27 mouse cellular contexts compared by ENCODE assay signal in the genomic region with DNA sequence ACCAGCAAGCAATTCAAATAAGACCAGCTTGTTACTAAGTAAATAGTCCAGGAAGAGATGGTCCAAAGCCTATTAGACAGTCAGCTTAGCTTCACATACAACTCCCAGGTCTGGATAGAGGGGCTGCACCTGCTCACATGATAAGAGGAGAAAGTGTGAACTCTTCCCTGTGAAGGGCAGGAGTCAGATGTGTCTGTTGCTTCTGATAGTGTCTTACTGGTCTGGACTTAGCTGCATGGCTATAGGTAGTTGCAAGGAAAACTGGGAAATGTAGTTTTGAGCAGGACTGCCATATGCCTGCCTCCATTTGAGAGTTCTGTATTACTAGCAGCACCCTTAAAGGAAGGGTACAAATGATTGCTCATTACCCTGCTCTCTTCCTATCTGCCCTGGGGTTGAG. TPM values are rescaled to one million over a fixed set of nuclear protein-coding genes. Genes with fewer than 3 reads are reported as not detected.
"Had no signal": no experiment of that assay in that cellular context is flagged by ENCODE, and none has a peak within 500 bp of the region (broad histone marks: within the 10 kb centered on the region; RNA-seq: fewer than 3 reads in every experiment).

No protein-coding gene starts in this region.

- H3K27ac ChIP-seq: kidney, postnatal 0 days; layer of hippocampus, adult 2 months; limb, embryonic 10.5 days; limb, embryonic 13.5 days; midbrain, embryonic 12.5 days; midbrain, embryonic 15.5 days had no signal

- H3K27me3 ChIP-seq: limb, embryonic 13.5 days; midbrain, embryonic 12.5 days; midbrain, embryonic 15.5 days had no signal

- H3K4me3 ChIP-seq: layer of hippocampus, adult 2 months; limb, embryonic 10.5 days; limb, embryonic 13.5 days; megakaryocyte, embryonic 14.5 days; midbrain, embryonic 12.5 days; midbrain, embryonic 15.5 days; myocyte had no signal

- ATAC-seq: inflammation-experienced regulatory T-cells, adult 6 months; intestine, embryonic 16.5 days; midbrain, embryonic 15.5 days had no signal

- DNase-seq: kidney, adult 18-20 months; kidney, adult 9 months; kidney, postnatal 25 days; layer of hippocampus, adult 9-11 months; lung, embryonic 14.5 days; lung, postnatal 10 days; lung, postnatal 36 days; thymus, adult 18-20 months; thymus, postnatal 36 days had no signal

- H3K9ac ChIP-seq: limb, embryonic 13.5 days; lung, embryonic 14.5 days; midbrain, embryonic 12.5 days; midbrain, embryonic 15.5 days had no signal

- H3K4me1 ChIP-seq: limb, embryonic 13.5 days; midbrain, embryonic 15.5 days had no signal

- H3K4me2 ChIP-seq: limb, embryonic 13.5 days; lung, embryonic 14.5 days; midbrain, embryonic 12.5 days; midbrain, embryonic 15.5 days had no signal

- H3K9me3 ChIP-seq: limb, embryonic 10.5 days; limb, embryonic 13.5 days; megakaryocyte, embryonic 14.5 days; midbrain, embryonic 12.5 days; midbrain, embryonic 15.5 days had no signal

RNA-seq across cellular contexts. Expression of a gene that starts 21.9 kb away (rescaled TPM):
- polyA plus RNA-seq: kidney, postnatal 0 days; large intestine, adult 2 months; limb, embryonic 10.5 days; limb, embryonic 13.5 days; liver, adult 2 months; lung, embryonic 14.5 days; myocyte; neural tube, embryonic 11.5 days; neural tube, embryonic 14.5 days; small intestine, adult 2 months; spleen, adult 2 months; testis, adult 2 months; urinary bladder, adult 2 months had no signal

RNA-seq across cellular contexts. Expression of a gene that starts 40.2 kb away (rescaled TPM):
- polyA plus RNA-seq: inflammation-experienced regulatory T-cells, adult 6 months had no signal
